Mouse (Mus musculus): ENCODE data around the gene Nt5c1b. TPM values are rescaled to one million over a fixed set of nuclear protein-coding genes. Genes with fewer than 3 reads are reported as not detected.
A peak's percentile ranks its signal among the peaks of the same experiment; 100 is the strongest.

The Nt5c1b gene
- not detected for total RNA-seq (2021)

GRCm38 (mm10) chr12:10369673-10370072, at the start of gene Nt5c1b:
TSS of gene Nt5c1b (plus strand) at chr12:10369973.
- intact Hi-C loops (cut with DNase I), result no loop called here
- DNase-seq (ENCODE audit: low spot score in 2 of 2), result no peak

- DNase-seq (ENCODE audit: low spot score in 2 of 2), result no peak
- intact Hi-C loops (cut with DNase I), result no loop called here
Observed at GRCm38 (mm10) chr12:10327651-10328050, 42.1 kb upstream of the Nt5c1b start.

- intact Hi-C loops (cut with DNase I), result no loop called here
- DNase-seq (ENCODE audit: low spot score in 2 of 2), result no peak
Observed at GRCm38 (mm10) chr12:10329460-10329859, 40.3 kb upstream of the Nt5c1b start.

- intact Hi-C loops (cut with DNase I), result no loop called here
- no peak for DNase-seq (ENCODE audit: low spot score in 2 of 2)
Observed at GRCm38 (mm10) chr12:10340604-10341003, 29.2 kb upstream of the Nt5c1b start.

GRCm38 (mm10) chr12:10350706-10351105, 19.1 kb upstream of the Nt5c1b start:
- no peak for DNase-seq (ENCODE audit: low spot score in 2 of 2)
- intact Hi-C loops (cut with DNase I), result no loop called here

GRCm38 (mm10) chr12:10357756-10358155, 12.0 kb upstream of the Nt5c1b start:
- intact Hi-C loops (cut with DNase I), result no loop called here
- DNase-seq (ENCODE audit: low spot score in 2 of 2), result no peak

- intact Hi-C loops (cut with DNase I), result loop anchor here (10.0 kb wide), 1 partner anchor 1356 kb away; no protein-coding TSS in a partner anchor
- peak; percentile 94 to 95 for DNase-seq (ENCODE audit: low spot score in 2 of 2)
Observed at GRCm38 (mm10) chr12:10390671-10391441, 21.1 kb downstream of the Nt5c1b start, which contains the start of gene Rdh14. TSS of gene Rdh14 (plus strand) at chr12:10390772.

GRCm38 (mm10) chr12:10400788-10401187, 31.0 kb downstream of the Nt5c1b start:
- DNase-seq (ENCODE audit: low spot score in 2 of 2), result peak in 1 of 2 experiments; percentile 4
- intact Hi-C loops (cut with DNase I), result no loop called here

- no peak for DNase-seq (ENCODE audit: low spot score in 2 of 2)
- intact Hi-C loops (cut with DNase I), result no loop called here
Observed at GRCm38 (mm10) chr12:10402421-10403115, 32.8 kb downstream of the Nt5c1b start.

GRCm38 (mm10) chr12:10410511-10411179, 40.9 kb downstream of the Nt5c1b start:
- intact Hi-C loops (cut with DNase I), result no loop called here
- no peak for DNase-seq (ENCODE audit: low spot score in 2 of 2)

- intact Hi-C loops (cut with DNase I), result no loop called here
- no peak for DNase-seq (ENCODE audit: low spot score in 2 of 2)
Observed at GRCm38 (mm10) chr12:10411453-10411852, 41.7 kb downstream of the Nt5c1b start.

- intact Hi-C loops (cut with DNase I), result no loop called here
- no peak for DNase-seq (ENCODE audit: low spot score in 2 of 2)
Observed at GRCm38 (mm10) chr12:10422347-10422746, 52.6 kb downstream of the Nt5c1b start.

GRCm38 (mm10) chr12:10425982-10426863, 56.5 kb downstream of the Nt5c1b start:
- intact Hi-C loops (cut with DNase I), result no loop called here
- DNase-seq (ENCODE audit: low spot score in 2 of 2), result no peak

- no peak for DNase-seq (ENCODE audit: low spot score in 2 of 2)
- intact Hi-C loops (cut with DNase I), result no loop called here
Observed at GRCm38 (mm10) chr12:10430999-10431398, 61.2 kb downstream of the Nt5c1b start.

- intact Hi-C loops (cut with DNase I), result loop anchor here (1.0 to 2.0 kb wide), 3 partner anchors 98 to 1386 kb away; partner anchors contain the start of gene Osr1
- DNase-seq (ENCODE audit: low spot score in 2 of 2), result peak; percentile 67 to 69
Observed at GRCm38 (mm10) chr12:10438054-10439001, 68.6 kb downstream of the Nt5c1b start.

Data from left cerebral cortex, postnatal 36 days (tissue).